Mouse (Mus musculus): ENCODE results near the gene Olfr1298.

The Olfr1298 gene

GRCm38 (mm10) chr2:111649101-111649500, at the start of gene Olfr1298:
TSS of gene Olfr1298 (minus strand) at chr2:111649201.
- in situ Hi-C loops (cut with MboI; ENCODE audit: low sequenced_read_pairs): no loop called here

DNA sequence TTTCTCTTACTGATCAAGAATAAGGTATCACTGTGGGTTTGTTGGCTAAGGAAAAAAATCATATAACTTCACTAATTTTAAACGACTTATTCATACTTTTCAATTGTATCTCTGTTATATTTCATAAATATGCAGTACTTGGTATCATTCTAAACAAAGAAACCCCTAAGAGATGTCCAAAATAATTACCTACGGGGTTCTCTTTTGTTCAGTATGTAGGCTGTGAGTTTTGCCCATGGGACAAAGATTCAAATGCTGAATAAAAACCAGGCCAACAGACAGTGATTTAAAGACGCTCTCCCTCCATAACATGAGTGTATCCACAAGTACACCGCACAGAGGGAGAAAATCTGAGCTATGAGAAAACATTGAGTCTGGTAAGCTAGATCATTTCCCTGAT, 12.1 kb upstream of the Olfr1298 start, which contains the start of gene Olfr1299:
Gene Olfr1299, plus strand, starts transcription at position 301 of the 400 bp plus-strand sequence.
- in situ Hi-C loops (cut with MboI; ENCODE audit: low sequenced_read_pairs): no loop called here

- in situ Hi-C loops (cut with MboI; ENCODE audit: low sequenced_read_pairs): no loop called here
These were observed 22.6 kb downstream of the Olfr1298 start, which contains the start of gene Olfr1297 for GRCm38 (mm10) chr2:111626397-111626796. TSS of gene Olfr1297 (minus strand) at chr2:111626497.
